Mouse (Mus musculus): ENCODE measurements at regions not wholly inside any gene's neighbourhood (a gene's known extent, or its start where the extent isn't known, plus 50 kb on each side); places are given as distances from the start of the nearest gene placed in this dataset.
A peak's percentile ranks its signal among the peaks of the same experiment; 100 is the strongest.

DNA sequence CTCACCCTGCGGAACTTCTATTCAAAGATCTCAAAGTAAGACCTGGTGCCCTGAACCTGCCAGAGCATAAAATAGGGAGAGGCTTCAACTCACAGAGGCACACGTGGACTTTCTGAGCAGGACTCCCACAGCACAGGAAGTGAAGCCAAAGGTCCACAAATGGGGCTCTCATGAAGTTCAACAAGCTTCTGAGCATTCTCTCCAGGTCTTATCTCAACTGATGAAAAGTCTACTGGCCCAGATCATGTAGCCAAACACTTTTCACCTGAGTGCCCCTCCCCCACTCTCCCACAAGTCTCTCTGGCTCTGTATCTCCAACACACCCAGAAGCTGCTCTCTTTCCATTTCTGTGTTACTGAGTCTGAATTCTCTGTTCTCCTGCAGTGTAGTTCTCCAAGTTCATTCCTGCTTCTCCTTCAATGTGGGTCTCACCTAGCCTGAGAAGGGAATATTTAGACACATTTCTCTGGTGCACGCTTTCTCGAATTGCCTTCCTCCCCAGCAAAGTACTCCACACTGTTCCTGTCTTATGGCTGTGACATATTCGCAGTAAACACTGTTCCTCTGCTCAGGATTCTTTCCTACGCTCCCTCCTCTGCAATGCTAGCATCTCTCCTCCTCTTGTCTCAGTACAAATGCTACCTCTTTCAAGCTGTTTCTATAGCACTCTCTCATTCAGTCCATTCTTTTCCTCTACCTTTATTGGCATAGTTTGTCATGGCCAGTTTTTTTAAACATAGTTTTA, 303.4 kb upstream of the Adamts9 start:
- DNase-seq: peak; percentile 24

GRCm38 (mm10) chr6:93235550-93235949, 292.3 kb upstream of the Adamts9 start:
- DNase-seq: no peak

DNA sequence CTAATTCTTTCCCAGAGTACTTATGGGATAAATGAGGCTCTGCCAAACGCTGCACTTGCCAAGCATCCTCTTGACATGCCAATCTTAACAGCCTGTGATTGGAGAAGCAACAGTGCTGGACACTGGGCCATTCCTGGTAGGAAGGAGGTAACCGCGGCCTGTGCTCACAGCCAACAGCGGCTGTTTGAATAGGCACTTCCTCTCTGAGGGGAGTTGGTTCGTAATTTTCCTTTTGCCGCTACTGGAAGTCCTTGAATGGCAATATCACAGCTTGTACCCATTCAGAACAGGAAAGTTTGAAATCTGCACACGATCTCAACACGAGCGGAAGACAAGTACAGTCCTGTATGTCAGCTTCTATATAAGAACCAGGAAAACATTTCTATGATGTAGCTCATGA, 289.3 kb upstream of the Adamts9 start:
- peak; percentile 59 for DNase-seq

DNA sequence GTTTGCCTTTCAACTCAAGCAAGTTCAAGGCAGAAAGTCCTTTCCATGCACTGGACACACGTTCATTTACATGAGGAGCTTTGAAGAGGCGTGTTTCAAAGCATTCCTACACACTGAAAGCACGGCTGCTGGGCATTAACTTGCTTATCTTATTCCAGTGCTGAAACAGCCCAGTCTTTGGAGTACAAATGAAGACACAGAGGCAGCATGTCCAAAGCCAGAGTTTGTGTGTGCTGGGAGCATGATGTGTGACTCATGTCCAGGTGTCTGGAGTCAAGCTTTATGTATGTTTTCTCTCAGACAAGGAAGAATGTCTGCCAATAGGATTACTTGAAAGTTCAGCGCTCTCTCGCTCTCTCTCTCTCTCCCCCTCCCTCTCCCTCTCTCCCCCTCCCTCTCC, 287.2 kb upstream of the Adamts9 start:
- DNase-seq: no peak

- no peak for DNase-seq
These were observed 286.0 kb upstream of the Adamts9 start for GRCm38 (mm10) chr6:93229320-93229719.

- DNase-seq: peak; percentile 38
These were observed 280.6 kb upstream of the Adamts9 start for GRCm38 (mm10) chr6:93223610-93224550.

GRCm38 (mm10) chr6:93218015-93218593, 274.8 kb upstream of the Adamts9 start:
- no peak for DNase-seq

DNA sequence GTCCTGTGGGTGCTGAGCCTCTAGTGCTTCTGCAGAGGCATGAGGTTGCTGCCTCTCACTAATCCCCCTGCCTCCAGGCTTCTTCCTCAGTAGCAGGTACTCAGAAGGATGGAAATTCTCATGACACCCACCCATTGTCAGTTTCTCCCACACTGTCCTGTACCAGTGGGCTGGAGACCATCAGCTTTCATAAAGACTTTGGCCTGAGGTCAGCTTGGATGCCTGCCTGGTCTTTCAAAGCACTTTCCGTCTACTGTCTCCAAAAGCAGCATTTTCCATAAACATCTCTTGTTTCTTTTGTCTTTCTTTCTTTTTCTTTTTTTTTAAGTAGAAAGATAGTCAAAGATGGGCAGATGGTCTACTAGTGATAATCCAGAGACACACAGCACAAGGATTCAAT, 257.6 kb upstream of the Adamts9 start:
- peak; percentile 55 for DNase-seq

- DNase-seq: no peak
These were observed 251.4 kb upstream of the Adamts9 start for GRCm38 (mm10) chr6:93194741-93195140.

DNA sequence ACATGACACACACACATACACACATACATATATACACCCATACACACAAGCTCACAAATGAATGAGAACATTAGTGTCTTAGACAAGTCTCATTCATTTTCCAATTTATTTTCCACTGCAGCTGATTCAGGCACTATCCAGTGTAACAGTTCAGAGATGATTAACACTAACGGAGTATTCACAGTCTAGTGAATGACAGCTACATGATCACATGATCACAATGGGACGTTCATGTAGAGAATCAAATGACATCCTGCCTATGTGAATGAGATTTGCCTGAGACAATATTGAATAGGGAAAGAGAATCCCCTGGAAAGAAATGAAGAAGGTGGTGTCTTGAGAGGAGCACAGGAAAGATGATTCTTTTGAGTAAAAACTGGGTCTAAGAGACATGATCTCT, 249.7 kb upstream of the Adamts9 start:
- DNase-seq: no peak

DNA sequence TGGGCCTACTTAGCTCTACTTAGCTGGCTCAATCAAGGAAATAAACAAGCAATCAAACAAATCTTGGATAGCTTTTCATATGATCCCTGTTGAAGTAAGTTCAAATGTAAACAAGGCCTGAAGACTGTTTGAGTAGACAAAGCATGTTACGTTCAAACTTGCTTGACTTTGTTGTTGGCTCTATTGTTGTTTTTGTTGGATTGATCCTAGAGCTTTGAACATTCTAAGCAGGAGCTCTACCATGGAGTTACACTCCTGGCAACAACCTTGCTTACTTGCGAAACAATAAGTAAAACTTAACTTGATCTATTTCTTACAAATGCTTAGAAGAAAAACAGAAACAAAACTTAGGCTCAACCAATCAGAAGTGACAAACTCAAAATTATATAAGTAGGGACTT, 247.7 kb upstream of the Adamts9 start:
- DNase-seq: no peak

GRCm38 (mm10) chr6:93168526-93168925, 225.2 kb upstream of the Adamts9 start:
- DNase-seq: peak; percentile 54

- DNase-seq: no peak
These were observed 224.0 kb upstream of the Adamts9 start for GRCm38 (mm10) chr6:93167281-93167680.

DNA sequence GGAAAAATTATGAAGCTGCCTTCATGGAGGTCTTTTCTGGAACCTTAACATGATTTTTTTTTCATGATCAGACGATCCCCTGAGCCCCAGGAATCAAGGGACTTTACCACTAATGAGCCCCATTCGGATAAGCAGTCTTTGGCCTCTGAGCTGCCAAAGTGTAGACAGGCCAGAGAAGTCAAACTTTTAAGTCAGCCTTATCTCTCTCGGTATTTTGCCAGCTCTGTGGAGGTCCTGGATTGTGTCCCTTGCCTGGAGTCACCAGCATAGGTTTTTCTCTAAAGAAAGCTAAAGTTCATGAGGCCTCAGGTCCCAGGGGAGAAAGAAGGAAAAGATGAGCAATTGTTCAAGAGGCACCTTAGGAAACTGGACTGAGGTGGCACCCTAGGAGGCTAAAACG, 222.7 kb upstream of the Adamts9 start:
- no peak for DNase-seq

DNA sequence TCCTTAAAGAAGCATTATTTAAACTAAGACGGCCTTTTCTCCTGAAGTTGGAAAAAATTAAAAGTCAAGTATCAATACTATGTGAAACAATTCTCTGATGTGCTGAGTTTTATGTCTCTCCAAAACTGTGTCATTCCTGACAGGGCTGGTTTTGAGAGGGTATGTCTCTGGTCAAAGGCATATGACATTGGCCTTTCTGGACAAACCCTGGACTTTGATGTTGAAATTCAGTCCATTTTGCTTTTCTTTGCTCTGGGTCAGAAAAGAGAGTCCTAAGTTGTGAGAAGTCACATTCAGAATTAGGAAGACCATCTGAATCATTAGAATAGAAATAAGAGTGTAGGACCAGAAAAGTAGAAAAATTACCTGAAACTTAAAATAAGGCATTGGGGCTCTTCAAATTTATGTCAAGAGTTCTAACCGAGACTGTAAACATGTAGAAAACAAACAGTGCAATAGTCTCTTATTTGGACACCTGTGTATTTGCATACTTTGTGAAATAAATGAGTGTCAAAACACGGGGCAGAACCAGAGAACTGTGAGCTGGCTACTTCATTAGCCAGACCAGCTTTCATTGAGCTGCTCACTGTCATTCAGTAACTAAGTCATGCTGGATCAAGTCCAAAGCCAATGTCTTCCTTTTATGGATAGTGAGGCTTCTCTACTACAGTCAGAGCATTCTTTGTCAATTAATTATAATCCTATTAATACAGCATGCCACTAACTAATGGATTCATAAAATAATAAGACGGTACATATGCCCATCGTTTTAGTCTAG, 209.3 kb upstream of the Adamts9 start:
- DNase-seq: no peak

GRCm38 (mm10) chr6:93150531-93150930, 207.2 kb upstream of the Adamts9 start:
- peak; percentile 46 for DNase-seq

- DNase-seq: peak; percentile 40
These were observed 206.7 kb upstream of the Adamts9 start for GRCm38 (mm10) chr6:93149956-93150355.

DNA sequence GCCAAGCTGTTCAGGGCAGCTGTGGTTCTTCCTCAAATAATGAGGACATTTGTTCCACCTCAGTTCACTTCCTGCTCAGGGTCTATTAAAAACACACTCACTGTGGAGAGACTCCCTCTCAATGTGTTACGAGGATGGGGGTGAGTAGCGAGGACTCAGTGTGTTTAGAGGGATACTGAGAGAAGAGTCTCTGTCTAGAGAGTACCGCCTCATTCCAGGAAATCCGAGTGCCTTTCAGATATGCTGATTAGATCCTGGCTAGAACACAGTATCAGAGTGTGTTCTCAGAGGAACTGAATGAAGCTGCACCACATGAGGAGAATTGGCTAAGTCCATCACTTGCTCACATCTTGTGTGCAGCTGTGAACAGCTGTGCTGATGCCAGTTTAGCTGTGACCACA, 197.0 kb upstream of the Adamts9 start:
- DNase-seq: peak; percentile 5

DNA sequence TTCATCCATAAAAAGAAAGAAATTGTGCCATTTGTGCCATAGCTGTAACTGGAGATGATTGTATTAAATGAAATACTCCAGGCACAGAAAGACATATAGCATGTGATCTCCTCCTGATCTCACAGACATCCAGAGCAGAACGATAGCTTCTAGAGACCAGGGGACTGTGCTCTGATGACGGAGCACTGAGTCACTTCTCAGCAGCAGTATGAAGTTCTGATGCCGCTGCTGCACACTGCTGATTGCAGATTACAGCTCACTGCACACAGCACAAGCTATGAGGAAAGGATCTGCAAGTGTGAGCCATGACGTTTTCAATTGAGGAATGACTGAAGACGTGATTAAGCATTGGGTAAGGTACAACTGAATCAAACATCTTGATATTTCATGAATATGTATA, 190.6 kb upstream of the Adamts9 start:
- no peak for DNase-seq

- DNase-seq: no peak
These were observed 187.8 kb upstream of the Adamts9 start for GRCm38 (mm10) chr6:93130946-93131685.

DNA sequence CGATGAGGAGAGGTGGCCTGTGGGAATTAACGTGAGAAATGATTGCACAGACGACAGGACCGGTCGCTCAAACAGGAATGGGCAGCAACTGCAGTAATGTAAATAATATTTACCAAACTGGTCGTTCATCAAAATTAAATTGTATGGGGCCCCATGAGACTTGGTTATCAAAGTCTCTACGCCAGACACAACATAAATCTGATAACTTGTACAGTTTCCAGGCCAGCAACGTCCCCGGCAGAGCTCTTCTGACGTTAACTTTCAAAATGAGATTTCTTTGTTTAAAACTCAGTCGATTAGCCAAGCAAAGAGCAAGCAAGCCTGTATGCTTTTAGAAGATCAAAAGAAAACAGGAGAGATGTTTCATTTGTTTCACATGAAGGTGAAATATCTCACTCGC, 176.2 kb upstream of the Adamts9 start:
- DNase-seq: no peak

- no peak for DNase-seq
These were observed 170.1 kb upstream of the Adamts9 start for GRCm38 (mm10) chr6:93113361-93113760.
